Mouse (Mus musculus) MN1 (cell line): Measurements from ENCODE around the gene Gab2.

ENCODE experiments used
- DNase-seq: peaks from one replicate; pipeline ENCODE4 v3.0.0-alpha.2; 2016; ENCODE audit warnings: low spot score

Gab2 gene

GRCm38 (mm10) chr7:97081242-97081958 lies at the start of gene Gab2:
Gab2 (plus strand) TSS chr7:97081586.
- peak; percentile 75 for DNase-seq

GRCm38 (mm10) chr7:97032412-97032811 lies 49.0 kb upstream of the Gab2 start:
- DNase-seq: no peak

GRCm38 (mm10) chr7:97039641-97040040 lies 41.7 kb upstream of the Gab2 start:
- no peak for DNase-seq

- DNase-seq: no peak
Observed at GRCm38 (mm10) chr7:97041868-97042449, 39.4 kb upstream of the Gab2 start.

- DNase-seq: no peak
Observed at GRCm38 (mm10) chr7:97042981-97043380, 38.4 kb upstream of the Gab2 start.

- no peak for DNase-seq
Observed at GRCm38 (mm10) chr7:97060966-97061365, 20.4 kb upstream of the Gab2 start.

- no peak for DNase-seq
Observed at GRCm38 (mm10) chr7:97071512-97071911, 9.9 kb upstream of the Gab2 start.

GRCm38 (mm10) chr7:97072061-97072460 lies 9.3 kb upstream of the Gab2 start:
- no peak for DNase-seq

- peak; percentile 80 for DNase-seq
Observed at GRCm38 (mm10) chr7:97074974-97075373, 6.4 kb upstream of the Gab2 start.

- DNase-seq: no peak
Observed at GRCm38 (mm10) chr7:97076977-97077376, 4.4 kb upstream of the Gab2 start.

- DNase-seq: no peak
Observed at GRCm38 (mm10) chr7:97078685-97079084, 2.7 kb upstream of the Gab2 start.

- peak; percentile 62 for DNase-seq
Observed at GRCm38 (mm10) chr7:97079145-97079544, 2.2 kb upstream of the Gab2 start.

GRCm38 (mm10) chr7:97079651-97080365 lies 1.6 kb upstream of the Gab2 start:
- DNase-seq: no peak

- DNase-seq: no peak
Observed at GRCm38 (mm10) chr7:97080621-97081241, 655 bp upstream of the Gab2 start.

GRCm38 (mm10) chr7:97081959-97082218 lies 503 bp downstream of the Gab2 start:
- no peak for DNase-seq

GRCm38 (mm10) chr7:97082219-97083101 lies 1.1 kb downstream of the Gab2 start:
- DNase-seq: peak; percentile 77

- no peak for DNase-seq
Observed at GRCm38 (mm10) chr7:97083579-97083978, 2.2 kb downstream of the Gab2 start.

- DNase-seq: no peak
Observed at GRCm38 (mm10) chr7:97084181-97084580, 2.8 kb downstream of the Gab2 start.

- DNase-seq: peak; percentile 38
Observed at GRCm38 (mm10) chr7:97085291-97085690, 3.9 kb downstream of the Gab2 start.

GRCm38 (mm10) chr7:97094241-97094640 lies 12.9 kb downstream of the Gab2 start:
- no peak for DNase-seq

GRCm38 (mm10) chr7:97108119-97108518 lies 26.7 kb downstream of the Gab2 start:
- no peak for DNase-seq

- DNase-seq: no peak
Observed at GRCm38 (mm10) chr7:97128949-97129348, 47.6 kb downstream of the Gab2 start.
